Mouse (Mus musculus) gastrocnemius, adult 18-20 months (tissue): ENCODE measurements around the gene Ccdc14. TPM values are rescaled to one million over a fixed set of nuclear protein-coding genes. Genes with fewer than 3 reads are reported as not detected.
A peak's percentile ranks its signal among the peaks of the same experiment; 100 is the strongest.
"Not testable (repeated sequence)": the region's sequence is repeated elsewhere in the genome, so short reads cannot be mapped to it uniquely, and the experiment has no call there.

Experiments
- DNase-seq: peaks from one replicate; pipeline ENCODE4 v3.0.0; 2021; ENCODE audit warnings: low spot score
- long read RNA-seq, 2 experiments: library from polyadenylated mRNA; stranded (forward); transcript quantifications; one replicate each; pipeline ENCODE4 v2.0.0; 2021
- total RNA-seq, 2 experiments: library from RNA; stranded (reverse); gene quantifications; 2 replicates each; pipeline ENCODE4 v1.2.3; 2021

Ccdc14 gene
- total RNA-seq = 1 to 10 TPM; 1.9 to 2.1 TPM
- long read RNA-seq, experiment 1, full-length matches to known transcripts = 4 of 4 reads
- long read RNA-seq, experiment 1, partial matches to known transcripts = 0 of 4 reads
- long read RNA-seq, experiment 1, other reads (novel, unspliced or antisense) = 0 of 4 reads
- long read RNA-seq, experiment 2, full-length matches to known transcripts = 2 of 2 reads
- long read RNA-seq, experiment 2, partial matches to known transcripts = 0 of 2 reads
- long read RNA-seq, experiment 2, other reads (novel, unspliced or antisense) = 0 of 2 reads

DNA sequence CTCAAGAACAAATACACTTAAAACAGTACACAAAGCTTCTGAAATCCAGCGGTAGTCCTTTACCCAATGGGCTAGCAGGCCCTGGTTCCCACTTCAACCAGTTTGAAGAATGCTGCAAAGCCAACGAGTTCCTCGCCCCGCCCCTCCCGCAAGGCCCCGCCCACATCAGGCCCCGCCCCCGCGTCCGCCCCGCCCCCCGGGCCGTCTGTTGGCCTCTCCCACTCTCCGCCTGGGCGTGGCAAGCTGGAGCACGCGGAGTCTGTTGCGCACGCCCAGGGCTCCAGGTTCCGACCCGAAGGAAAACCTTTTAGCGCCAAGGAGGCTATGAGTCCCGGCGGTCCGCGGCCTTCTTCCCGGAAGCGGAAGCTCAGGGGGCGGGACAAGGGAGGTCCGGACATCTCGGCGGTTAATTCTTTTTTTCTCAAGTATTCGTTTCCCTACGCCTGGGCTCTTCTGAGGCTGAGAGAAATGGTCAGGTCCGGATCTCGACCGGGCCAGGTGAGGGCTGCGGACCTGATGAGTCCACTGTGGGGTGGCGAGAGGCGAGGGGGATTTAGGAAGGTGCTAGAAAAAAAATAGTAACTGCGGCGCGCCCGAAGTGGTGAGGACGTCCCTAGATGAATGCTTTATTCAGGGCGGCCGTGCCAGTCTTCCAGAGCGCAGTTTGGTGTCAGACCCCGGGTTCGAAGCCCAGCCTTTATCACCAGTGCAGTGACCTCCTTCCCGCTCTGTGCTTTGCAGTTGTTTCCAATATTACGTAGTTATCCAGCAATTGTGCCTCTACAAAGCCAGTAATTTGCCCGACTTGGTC is at the start of gene Ccdc14:
Gene Ccdc14 (plus strand): TSS at position 283 of the 811 bp plus-strand sequence.
- peak; percentile 88 for DNase-seq

DNA sequence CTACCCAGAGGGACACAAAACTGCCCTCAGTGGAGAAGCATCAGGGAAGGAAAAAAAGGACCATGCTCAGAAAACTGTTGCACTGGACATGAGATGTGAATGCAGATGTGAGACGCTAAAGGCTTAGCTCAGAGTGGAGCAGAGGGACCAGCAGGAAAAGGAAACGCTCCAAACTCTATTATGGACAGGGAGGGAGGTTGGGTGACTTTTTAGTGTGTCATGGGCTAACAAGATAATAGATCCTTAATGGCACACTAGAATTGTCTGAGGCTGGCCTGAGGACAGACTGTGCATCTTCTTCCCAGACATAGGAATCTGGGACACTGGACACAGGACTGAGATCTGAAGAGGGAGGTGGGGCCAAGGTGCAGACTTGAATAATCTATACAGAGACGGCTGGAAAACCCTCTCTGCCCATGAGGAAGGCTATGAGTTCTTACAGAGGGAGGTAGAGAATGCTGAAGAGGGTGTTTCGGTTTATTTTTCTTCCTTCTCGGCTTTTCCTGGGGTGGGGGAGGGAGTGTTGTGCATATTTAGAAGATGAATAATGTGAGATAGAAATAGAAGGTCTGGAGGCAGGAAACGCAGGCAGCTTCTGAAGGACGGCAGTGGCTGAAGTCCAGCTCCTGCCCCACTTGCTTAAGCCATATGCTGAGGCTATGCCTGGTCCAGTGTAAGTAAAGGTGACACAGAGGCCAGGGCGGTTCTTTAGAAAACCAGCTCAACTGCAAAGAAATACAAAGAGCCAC is 46.7 kb upstream of the Ccdc14 start:
- no peak for DNase-seq

DNA sequence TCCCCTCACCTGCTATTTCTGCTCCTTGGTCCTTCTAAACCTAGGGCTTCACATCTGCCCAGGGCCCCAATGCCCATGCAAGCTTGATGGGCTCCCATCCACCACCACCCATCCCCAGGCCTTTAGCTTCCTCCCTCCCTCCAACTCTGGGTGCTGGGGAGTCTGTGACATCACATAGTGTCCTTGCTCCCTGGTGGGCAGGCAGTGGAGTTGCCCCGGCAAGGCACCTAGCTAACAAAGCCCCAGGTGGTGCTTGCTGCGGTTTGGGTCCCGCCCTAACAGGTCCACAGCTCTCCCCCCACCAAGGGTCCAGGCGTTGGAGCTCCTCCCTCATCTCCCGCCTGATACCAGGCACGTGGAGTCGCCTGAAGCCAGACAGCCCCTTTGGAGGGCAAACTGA is 40.8 kb upstream of the Ccdc14 start, which contains the start of gene Ropn1:
Gene Ropn1 (plus strand): TSS at position 301 of the 400 bp plus-strand sequence.
- DNase-seq = no peak

DNA sequence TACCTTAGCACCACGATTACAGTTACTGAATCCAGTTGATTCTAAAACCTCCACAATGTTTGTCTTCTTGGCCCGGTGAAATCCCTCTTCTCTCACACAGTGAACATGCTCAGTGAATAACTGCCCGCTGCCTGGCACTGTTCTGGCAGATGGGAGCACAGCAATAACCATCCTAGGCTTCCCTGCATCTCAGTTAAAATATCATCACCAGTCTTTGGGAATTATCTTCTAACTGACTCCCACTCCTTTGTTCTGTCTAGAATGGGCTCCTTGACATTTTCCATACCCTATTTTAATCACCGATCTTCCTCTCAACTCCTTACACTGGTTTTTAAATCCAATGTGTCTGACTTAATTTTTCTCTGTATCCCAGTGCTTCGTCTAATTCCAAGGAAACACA is 37.4 kb upstream of the Ccdc14 start:
- DNase-seq = no peak

DNA sequence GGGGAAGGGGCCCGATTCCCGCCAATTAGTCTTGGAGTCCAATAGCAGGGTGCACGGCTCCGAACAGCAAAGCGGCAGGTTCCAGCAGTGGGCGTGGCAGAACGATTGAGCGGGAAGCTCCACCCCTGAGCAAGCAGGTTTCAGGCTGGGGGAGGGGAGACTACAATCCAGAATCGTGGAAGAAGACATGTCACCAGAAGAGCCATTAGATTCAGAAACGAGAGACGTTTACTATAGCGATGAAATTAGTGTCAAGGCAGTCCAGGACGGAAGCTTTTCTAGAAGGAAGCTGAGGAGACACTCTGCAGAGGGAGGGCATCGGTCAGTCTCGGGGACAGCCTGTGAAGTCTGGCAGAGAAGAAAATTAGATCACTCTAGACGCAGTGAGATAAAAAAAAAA is 32.9 kb upstream of the Ccdc14 start:
- not testable (repeated sequence) for DNase-seq

DNA sequence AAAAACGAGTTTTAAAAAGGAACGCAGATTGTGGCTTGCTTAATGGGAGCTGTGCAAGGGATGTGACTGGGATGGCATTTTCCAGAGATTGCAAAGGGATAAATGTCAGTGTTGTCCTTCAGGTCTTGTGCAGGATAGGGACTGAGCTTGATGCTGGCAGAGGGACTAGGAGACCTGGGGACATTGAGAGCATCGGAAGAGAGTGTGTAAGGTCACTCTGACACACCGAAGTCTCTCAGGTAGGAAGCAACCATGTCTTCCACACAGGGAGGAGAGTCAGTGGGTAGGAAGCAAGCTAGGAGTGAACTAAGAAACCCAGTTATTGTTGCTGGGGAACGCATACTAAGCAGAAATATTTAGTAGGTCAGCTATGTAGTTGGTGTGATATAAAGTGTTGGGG is 32.4 kb upstream of the Ccdc14 start:
- no peak for DNase-seq

DNA sequence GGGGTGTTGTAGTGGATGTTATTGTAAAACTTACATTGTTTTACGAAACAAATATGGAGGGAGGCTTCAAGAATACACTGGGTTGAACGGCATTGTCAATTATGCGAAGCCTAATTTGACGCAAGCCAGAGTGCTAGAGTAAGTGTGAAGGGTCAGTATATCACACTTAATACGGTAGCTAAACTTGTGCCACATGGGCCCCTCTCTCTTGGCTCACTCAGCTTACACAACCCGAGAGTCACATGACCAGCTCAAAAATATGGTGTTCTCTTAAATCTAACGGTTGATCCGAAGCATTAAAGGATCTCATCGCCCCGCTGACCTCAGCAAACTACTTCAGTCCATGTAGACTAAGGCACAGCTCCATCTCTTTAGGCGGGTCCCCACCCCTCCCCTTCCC is 32.0 kb upstream of the Ccdc14 start:
- DNase-seq = no peak

DNA sequence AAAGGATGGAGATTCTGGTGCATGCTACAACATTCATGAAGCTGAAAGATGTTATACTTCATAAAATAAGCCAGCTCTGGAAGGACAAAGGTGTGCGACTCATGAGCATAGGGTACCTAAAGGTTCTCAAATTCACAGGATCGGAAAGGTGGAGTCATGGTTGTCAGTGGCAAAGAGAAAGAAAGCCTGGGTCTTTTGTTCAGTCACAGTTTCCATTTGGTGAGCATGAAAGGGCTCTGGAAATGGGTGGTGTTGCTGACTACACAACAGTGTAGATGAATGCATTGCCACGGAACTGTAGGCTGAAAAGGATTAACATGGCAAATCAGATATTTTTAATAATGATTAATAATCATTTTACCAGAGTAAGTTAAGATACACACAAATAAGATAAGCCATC is 25.9 kb upstream of the Ccdc14 start:
- no peak for DNase-seq

DNA sequence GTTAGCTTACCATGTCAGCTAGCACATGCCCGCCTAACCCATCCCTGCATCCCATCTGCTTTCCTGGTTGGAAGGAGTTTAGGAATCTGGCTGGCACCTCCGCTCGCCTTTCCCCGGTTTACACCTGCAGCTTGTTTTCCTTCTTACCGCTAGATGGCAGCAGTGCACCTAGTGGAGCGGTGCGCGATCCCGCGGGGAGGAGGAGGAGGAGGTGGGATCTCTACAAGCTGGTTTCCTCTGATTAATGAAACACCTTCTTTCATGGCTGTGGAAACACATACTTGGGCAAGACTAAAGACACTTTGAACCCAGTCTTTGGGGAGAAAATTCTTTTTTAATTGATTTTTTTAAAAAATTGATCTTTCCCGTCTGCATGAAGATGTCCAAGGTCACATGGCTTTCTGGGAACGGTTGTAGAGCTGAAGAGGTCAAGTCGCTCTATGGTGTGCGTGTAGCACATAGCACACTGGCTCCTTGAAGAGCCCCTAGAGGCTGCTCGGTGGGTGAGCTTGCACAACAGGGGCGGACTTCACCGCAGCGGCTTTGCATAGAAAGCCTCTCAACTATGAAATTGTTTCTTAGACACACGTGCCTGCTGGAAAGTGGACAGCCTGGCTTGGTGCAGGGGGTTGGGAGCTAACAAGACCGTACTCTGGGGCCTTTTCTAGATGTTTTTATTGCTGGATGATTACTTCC is 23.2 kb upstream of the Ccdc14 start:
- peak; percentile 64 for DNase-seq

DNA sequence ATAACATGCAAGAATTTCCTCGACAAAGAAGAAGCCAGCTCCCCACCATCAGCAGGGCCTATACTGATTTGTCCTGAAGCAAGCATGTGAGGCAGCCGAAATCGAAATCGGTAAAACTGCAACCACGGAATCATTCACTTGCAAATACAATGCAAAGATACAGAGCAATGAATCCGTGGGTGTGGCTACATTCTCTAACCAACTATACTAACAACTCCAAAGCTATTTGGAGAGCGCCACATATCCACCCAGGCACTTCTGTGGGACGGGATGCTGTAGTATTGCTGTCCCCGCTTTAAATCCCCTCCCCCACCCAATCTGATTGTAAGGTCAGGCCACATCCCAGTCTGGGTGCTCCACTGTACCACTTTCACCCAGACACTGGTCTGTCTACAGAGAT is 22.1 kb upstream of the Ccdc14 start:
- no peak for DNase-seq

DNA sequence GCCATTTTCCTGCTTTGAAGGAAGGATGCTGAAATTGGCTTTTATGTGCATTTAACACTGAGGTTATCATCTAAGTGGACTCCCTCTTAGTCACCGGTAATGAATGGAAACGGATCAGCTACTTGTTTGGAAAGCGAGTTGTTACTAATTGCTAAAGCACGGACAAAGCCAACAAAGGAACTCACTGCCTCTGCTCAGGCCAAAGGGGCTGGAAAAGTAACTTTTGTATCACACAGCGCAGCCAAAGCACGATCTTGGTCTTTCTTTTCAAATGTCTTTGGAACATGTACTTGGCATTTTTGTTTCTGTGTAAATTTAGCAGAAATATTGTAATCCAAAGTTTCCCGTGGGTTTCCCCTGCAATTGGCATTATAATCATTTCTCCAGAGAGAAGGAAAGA is 18.4 kb upstream of the Ccdc14 start:
- no peak for DNase-seq

DNA sequence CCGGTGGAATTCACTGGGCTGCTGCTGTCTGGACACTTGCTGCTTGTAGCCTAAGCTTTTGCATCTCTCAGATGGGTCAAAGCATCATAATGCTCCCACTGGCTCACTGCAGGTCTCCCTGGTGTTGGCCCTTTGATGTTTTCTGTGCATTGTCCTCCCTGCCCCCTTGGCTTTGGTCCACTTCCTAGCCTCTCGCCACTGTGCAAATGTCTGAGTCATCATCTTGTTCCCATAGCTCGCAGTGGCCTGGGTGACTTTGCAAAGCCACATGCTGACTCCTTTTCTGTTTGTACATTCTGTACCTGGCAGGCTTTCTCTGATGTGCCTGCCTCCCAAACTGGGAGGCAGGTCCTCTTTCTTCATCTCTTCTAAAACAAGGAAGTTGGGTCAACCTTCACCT is 17.6 kb upstream of the Ccdc14 start:
- no peak for DNase-seq

DNA sequence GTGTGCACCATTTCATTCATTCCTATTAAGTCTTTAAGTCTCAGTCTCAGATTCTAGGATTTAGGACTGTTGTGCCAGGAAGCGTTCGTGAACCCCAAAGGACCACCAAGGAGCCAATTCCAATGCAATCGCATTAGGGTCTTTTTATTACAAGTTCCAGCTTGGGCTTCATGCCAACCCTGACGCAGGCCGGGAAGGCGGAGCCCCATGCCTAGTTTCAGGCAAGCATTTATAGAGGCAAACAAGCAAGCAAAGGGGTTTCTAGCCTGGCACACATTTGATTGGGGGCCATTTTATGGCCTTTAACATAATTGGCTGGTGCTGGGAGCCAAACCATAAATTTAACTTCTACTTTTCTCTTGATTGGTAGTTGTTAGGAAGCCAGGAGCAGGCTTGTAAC is 16.1 kb upstream of the Ccdc14 start:
- no peak for DNase-seq

DNA sequence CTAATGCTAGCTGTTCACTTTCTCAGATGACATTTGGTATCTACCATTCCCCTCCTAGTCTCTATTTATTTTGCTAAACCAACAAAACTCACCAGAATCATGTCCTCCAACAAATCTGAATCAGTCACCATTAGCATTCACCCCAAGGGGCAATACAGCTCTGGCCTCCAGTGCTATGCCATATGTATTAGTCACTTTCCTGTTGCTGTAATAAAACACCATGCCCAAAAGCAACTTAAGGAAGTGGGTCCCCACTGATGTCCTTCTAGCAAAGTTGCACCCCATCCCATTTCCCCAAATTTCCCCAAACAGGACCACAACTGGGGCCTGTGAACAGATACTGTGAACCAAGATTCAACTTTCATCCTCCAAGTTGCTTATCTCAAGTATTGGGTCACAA is 8.6 kb upstream of the Ccdc14 start:
- no peak for DNase-seq

DNA sequence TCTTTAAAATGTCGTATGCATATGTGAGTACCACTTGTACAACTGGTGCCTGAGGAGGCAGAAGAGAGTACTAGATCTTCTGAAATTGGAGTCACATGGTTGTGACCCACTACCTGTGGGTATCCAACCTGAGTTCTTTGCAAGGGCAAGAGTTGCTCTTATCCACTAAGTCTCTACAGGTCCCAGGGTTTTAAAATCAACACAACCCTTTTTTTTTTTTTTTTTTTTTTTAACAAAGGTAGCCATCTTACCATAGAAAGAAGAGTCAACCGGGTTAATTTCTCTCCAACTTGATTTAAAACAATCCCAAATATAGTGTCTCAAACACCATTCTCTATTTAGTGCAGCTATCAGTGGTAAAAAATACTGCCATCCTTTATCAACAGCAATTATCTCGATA is 537 bp upstream of the Ccdc14 start:
- DNase-seq = no peak

DNA sequence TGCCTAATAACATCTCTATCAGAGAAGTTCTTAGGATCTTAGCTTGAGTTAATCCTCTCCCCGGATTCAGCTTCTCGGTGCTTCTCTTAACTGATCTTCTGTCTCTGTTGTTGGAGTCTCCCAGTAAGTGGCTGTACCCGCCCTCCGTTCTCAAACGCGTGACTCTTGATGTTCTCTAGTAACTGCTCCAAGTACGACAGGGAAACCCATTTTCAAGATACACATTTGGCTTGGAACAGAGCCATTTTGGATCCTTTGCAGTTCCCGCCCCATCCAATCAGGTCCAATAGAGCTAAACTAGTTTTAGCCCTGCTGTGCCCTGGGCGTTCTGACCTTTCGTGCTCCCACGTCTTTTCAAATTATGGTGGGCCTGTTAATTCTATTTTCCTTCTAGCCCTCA is 740 bp downstream of the Ccdc14 start:
- DNase-seq = no peak

DNA sequence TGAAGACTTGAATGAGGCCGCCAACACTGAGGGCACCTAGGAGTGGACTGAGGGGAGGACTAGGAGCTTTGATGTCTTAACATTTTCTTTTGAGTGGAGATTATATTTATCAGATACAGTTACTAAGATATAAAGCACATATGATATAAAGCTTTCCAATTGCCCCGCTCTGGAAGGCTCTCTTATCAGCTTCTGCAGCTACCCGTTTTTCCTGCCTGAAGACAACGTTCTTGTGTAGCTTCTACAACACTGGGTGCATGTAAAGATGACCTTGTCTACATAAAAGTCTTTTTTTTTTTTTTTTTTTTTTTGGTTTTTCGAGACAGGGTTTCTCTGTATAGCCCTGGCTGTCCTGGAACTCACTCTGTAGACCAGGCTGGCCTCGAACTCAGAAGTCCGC is 4.1 kb downstream of the Ccdc14 start:
- no peak for DNase-seq

DNA sequence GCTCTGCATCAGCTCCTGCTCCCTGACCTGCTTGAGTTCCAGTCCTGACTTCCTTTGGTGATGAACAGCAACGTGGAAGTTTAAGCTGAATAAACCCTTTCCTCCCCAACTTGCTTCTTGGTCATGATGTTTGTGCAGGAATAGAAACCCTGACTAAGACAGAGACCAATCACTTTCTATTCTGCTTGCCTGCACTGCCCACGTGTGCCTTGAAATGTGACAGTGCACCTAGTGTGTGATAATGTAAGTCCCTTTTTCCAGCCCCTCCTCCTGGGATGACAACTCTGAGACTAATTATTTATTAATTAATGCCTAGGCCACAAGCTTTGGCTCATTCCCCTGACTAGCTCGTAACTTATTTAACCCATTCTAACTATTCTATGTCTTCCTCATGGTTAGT is 8.3 kb downstream of the Ccdc14 start:
- not testable (repeated sequence) for DNase-seq

DNA sequence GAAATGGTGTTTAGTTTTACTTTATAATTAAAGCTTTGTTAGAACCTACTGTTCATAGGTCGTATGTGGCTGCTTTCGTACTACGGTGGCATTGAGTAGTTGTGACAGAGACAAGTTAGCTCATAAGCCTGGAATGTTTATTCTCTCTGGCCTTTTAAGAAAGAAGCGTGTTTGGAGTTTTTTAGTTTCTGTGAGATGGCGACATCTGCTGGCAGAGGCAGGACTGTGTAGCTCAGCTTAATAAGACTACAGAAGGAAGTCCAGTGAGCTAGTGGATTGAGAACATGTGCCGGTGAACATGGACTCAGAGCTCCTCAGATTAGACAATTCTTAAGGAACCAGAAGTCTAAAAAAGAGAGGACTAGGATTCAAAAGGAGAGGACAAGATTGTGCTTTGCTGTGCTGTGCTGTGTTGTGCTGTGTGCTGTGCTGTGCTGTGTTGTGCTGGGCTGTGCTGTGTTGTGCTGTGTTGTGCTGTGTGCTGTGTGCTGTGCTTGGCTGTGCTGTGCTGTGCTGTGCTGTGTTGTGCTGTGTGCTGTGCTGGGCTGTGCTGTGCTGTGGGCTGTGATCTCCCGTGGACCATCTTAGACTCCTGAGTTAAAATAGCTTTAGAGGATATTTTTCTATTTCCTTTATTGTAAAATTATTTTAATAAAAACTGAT is 9.9 kb downstream of the Ccdc14 start:
- peak; percentile 71 for DNase-seq

DNA sequence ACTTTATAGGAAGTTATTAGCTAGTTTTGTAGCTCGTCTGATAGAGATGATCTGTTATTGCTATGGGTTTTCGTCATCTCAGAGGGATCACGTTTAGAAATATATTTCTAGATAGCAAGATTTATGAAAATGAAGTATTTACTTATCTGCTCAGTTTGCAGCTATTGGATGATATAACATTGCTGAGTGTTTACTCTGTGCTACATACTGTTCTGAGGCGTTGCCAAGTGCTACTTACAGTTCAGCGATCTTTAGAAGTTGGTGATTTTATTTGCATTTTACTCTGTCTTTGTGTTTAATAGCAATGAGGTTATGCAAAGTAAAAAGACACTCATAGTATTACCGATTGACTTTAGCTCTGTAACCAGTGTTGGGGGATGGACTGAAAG is 10.4 kb downstream of the Ccdc14 start:
- no peak for DNase-seq

DNA sequence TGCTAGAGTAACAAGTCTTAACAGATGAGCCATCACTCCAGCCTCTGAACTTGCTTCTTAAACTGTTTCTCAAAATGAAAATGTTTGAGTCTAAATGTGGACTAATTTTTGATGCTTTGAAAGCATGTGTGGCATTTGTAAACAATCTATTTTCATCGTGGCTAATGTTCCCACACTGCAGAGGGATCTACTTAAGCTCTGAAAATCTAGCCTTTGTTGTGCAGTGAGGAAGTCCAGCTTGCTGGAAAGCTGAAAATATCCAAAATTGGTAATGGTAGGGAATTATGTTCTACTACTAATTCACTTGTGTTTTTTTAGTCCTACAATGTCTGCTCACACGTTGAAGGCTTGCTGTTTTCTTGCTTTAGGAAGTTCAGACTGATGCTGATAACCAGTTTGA is 15.6 kb downstream of the Ccdc14 start:
- no peak for DNase-seq
